Mouse (Mus musculus) kidney, postnatal 14 days (tissue): ENCODE measurements at regions not wholly inside any gene's neighbourhood (a gene's known extent, or its start where the extent isn't known, plus 50 kb on each side); places are given as distances from the start of the nearest gene placed in this dataset.

Source experiments
- DNase-seq: peaks from one replicate; pipeline ENCODE4 v3.0.0; 2022; ENCODE audit warnings: mixed read lengths

DNA sequence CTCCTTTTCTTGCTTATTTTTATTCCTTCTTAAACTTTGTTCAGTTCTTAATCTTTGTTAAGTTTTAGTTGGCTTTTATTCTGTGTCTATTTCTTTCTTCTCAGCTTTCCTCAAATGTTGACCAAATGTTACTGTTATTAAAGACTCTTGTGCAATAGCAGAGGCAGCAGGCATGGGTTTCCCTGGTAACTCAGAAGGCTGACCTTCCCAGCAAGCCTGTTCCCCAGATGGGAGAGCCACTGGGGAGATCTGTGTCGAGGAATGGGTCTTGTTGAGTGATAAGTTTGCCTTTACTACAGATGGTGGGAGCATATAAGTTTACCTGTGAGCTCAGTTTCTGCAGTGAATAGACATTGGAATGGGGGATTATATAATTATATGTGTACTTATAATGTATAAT, 237.2 kb downstream of the Plpp3 start:
- no peak for DNase-seq

DNA sequence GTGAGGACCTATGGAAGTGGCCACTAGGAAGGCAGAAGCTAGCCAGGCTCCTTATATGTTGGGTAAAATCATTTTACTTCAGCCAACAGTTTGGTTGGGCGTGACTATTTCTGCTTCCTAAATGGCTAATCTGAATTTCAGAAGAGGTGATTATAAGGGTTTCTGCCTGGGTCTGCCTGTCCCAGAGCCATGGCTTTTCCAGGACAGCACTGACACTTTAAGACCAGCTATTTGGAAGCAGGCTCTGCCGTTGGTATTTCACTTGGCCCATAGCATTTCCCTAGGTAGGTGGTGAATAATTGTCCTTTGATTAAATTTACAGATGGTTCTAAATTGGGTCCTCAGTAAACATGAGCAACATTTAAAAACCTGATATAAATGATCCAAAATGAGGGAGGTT, 240.3 kb downstream of the Plpp3 start:
- DNase-seq = no peak

DNA sequence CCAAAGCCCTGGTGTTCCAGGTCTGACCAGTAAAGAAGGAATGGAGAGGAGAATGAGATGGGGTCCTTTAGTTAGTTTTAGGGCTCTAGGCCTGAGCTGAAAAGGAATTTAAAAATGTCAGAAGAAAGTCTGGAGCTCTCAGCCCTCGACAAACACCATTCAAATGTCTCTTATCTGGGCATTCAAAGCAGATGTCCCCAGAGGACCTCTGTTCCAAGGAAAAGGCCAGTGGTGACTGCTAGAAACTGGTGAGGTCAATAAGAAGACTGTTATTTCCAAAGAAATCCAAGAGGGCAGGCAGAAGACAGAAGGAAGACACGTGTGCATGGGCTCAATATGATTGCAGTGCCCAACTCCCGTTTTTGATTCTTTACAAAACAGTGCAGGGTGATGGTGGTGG, 244.9 kb downstream of the Plpp3 start:
- DNase-seq = no peak

DNA sequence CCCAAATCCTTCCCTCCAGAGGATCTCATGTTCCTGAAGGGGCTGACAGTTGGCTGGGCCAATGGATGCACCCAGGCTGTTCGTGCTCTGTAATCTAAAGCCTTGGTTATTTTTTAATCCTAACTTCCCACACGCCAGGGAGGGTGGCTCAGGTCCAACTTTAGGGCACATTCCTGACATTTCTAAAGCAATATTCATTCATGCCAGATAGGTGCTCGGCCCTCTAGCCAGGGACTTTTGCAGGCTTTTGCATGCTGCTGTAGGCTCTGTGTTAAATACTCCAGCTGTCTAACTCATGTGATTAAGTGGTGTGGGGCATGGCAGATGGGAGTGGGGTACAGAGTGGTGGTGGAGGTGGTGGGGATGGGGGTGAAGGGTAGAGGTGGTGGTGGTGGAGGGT, 246.0 kb downstream of the Plpp3 start:
- peak; percentile 89 for DNase-seq

DNA sequence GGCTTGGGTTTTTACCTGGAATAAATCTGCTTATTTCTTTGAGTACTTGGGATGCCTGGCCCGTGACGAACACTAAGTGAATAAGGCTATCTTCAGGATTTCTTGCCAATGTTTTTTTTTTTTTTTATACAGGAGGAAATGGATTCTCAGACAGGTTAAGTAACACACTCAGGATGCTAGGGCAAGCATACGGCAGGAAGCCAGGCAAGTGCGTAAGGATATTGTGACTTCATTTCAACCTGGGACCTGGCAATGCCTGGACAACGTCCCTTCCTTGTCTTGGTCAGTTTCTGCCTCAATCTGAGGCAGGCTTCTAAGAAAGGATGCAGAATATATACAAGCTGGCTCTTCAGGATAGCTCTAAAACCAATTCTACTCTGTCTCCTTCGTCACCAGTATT, 246.5 kb downstream of the Plpp3 start:
- DNase-seq = peak; percentile 43

DNA sequence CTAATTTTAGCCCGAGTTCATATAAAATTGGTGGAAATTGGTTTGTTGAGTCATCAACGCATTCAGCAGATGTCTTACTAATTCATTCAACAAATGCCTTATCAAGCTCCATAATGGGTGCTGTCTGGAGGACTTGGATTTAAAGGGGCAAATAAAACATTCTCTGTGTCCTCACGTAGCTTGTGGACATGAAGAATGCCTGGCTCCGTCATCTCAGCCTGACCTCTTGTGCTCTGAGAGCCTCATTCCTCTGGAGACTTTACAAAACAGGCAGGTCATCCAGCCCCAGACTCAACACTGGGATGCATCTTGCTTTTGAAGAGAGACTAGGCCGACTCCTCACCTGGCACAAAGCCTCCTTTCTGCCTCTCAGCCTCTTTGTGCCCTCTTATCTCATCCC, 248.6 kb downstream of the Plpp3 start:
- DNase-seq = no peak

DNA sequence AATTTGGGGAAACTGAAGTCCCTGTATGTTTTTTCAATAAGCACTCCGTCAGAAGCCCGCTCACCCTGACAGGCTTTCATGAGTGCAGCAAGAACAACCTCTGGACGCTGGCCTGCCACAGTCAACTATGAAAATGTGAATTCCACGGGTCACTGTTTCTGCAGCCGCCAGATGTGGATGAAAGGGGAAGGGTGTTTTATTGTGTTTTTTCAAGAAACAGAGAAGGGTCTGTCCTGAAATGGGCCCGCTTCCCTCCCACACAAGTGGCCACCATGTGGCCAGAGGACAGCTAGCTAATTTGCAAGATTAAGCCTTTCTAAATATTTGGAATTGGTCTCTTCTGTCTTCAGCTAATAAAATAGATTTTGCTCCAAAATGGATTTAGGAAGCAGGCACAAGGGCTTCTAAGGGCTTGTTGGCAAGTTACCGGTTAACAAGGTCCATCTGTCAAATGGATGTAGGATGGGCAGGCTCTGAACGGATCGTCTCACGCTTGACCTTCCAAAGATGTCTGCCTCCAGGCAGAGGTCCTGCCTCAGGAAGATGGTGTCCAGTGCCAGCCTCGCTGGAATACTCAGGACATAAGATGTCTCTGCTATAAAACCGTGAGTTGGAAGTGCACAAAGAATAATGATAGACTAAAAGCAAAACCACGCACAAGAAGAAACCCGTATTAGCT, 249.8 kb downstream of the Plpp3 start:
- no peak for DNase-seq

DNA sequence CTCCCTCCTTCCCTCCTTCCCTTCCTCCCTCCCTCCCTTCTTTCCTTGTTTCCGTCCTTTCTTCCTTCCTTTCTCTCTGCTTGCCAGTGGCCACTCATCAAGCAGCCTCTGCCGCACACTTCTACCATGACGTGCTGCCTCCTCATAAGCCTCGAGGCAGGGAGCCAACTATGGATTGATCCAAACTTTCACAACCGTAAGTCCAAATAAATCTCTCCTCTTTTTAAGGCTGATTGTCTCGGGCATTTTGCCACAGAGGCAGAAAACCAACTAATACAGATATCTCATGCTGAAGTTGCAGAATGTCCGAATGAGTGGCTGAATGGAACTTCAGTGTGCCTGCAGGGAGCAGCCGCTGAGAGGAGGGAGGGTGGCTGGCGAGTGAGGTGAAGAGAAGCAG, 251.7 kb downstream of the Plpp3 start:
- no peak for DNase-seq

DNA sequence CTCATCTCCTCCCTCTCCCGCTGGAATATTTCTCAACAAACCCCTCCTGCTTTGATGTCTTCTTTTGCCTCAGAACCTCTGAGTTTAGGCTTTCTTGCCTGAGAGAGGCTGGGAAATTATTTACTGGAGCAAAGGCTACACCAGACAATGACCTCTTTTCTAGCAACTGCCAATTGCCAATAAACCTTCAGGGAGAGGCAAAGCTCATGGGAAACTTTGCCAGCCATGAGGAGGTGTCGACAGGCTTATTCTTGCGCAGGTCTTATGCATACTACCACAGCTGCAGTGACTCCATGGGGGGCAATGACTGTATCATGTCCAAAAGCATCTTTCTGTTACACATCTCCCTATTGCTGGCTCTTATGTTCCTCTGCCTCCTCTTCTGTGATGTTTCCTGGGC, 260.0 kb downstream of the Plpp3 start:
- no peak for DNase-seq

DNA sequence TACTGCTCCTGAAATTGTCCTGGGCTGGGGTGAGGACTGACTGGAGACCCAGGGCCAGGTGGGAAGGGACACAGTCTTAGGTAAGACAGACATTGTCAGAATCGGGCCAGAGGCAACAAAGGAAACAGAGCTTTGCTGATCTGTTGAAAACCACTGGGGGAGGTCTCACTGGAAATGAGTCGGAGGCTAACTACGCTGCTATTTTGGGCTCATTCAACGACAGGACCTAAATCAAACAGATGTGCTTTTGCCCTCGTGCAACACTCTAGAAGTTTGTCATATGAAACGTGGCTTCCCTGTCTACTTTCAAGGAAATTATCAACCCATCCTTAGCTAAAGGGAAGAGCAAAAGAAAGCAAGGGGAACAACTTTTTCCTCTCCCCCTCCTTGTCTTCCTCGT, 265.3 kb downstream of the Plpp3 start:
- DNase-seq = no peak

DNA sequence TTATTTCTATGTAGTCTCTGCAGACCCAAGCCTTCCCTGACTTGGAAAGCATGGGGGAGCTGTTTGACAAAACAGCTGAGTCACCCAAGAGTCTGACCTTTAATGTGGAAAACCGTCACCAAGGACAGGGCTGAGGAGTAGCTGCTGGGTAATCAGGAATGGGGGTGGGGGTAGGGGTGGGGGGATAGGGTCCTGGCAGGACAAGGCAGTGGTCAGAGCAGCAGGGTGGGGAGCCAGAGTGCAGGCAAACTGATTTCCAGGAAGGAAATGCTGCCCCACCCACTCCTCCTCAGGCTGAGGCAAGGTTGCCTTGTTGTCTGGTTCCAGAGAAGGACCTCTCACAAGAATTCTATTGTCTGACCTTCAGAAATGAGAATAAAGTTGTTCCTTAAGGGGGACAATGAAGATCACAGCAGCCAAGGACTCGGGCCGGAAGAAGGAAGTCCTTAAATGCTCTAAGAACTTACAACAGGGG, 266.6 kb downstream of the Plpp3 start:
- peak; percentile 51 for DNase-seq

DNA sequence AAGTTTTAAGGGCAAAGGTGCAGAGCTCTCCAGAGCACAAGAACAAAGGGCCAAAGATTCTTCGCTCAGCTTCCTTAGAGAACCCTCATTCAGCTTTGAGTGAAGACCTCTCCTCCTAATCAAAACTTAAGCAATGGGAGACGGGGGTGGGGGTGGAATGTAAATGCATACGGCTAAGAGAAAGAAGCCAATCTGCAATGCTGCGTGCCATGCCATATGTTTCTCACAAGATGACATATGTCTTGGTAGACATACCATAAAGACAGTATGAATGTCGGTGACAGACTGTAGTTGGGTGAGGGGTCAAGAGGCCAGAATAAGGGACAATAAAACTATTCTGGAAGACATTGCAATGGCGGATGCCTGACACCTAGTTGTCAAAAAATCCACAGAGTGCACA, 267.9 kb downstream of the Plpp3 start:
- no peak for DNase-seq

DNA sequence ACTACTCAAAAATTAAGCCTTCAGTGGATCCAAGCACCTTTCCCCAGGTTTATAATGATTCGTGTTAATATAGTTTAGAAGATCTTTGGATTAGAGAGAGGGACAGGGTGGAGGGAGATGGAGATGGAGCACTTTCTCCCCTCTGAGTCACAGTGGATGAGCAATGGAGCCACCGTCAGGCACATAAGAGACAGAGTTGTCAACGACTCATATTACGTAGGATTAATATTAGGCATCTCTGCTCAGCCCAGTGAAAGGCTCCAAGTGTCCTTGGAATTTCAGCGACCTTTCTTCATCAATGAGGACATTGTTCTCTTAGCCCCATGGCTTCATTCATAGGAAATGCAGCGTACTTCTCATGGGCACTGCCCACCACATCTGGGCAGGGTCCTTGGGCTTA, 270.4 kb downstream of the Plpp3 start:
- DNase-seq = no peak

DNA sequence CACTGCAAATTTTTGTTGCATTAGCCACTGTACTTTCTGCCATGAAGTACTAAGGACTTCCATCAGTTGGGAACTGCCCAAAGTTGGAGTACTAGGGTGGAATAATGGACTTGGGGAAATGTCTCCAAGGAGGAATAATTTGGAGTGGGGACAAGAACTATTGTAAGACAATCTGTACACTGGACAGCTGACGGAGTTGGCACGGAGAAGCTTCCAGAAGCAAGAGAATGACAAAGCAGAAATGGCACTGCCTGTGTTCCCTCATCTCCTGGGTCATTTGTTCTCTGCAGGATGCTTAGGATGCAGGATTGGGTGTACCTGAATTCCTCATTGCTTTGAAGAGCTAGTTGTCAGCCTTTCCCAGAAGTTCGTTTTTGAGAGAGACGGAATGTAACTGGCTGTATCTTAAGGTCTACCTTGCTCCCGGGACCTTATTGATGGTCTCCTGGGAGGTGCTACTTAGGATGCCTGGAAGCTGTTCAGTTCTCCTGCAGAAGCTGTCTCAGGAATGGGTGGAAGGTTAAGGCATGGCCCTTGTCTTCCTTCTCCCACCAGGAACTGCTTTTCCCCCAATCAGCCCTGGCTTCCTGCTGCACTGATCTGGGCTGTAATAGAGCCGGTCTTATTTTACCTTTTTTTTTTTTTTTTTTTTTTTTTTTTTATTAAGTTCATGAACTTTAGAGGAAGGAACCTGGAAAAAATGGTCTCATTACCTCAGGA, 272.4 kb downstream of the Plpp3 start:
- no peak for DNase-seq

DNA sequence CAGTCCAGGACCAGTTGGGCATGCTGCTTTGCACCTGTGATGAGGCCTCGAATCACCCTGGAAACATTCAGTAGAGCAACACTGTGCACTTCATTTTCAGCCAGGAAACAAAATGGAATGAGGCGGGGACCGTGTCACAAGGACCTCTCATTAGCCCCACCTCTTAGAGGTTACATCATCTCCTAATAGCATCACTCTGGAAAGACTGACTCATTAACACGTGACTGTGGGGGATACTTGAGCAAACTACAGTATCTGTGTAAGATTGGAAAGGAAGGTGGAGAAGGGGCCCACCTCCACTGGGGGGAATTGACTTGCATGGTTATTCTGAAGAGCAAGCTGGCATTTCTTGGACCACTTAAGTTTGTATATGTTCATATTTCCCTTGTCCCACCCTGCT, 275.3 kb downstream of the Plpp3 start:
- no peak for DNase-seq

DNA sequence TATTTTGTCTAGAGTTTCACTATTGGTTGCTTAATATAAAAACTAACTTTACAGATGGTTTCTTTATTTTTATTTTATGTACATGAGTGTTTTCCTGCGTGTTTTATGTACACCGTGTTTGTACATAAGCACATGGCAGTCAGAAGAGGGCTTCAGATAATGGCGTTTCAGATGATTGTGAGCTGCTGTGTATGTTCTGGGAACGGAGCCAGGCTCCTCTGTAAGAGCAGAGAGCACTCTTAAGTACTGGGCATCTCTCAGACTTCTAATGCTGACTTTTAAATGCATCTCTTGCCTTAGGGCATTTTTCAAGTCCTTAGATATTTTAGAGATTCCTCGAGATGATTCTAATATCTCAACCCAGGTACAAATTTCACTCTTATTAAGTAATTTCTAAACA, 280.0 kb downstream of the Plpp3 start:
- no peak for DNase-seq

DNA sequence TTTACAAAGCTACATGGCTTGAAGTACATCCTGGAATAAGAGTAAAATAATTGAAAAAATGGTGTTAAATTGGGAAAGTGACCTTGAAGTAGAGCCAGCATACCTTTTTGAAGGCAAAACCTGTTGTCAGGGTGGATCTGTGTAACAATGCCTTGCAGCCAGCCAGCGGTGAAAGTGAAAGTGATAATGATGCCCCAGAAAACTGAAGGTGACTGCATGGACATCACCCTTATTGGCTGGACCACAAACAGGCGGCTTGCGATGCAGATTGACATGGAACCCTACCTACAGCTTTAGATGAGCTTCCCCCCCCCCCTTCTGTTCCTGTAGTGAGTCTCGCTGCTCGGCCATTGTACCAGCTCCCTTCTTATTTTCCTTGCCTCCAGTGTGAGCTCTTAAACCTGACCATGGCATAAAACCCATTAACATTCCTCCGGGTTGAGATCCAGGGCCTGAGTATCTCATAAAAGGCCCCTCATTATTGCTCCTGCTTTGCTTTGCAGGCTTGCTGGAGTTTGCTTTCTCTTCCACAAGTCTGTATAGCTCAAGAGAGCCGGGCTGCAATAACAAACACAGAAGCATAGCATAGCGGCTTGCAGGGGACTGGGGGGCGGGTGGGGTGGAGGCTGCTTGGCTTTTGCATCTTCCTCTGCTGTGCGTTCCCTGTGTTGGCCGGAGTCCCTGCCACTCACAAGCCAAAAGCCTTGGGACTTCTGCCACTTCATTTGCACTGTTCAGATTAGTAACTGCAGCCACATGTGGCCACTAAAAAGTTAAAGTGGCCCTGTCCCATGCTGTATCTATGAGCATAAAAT, 292.1 kb downstream of the Plpp3 start:
- no peak for DNase-seq

DNA sequence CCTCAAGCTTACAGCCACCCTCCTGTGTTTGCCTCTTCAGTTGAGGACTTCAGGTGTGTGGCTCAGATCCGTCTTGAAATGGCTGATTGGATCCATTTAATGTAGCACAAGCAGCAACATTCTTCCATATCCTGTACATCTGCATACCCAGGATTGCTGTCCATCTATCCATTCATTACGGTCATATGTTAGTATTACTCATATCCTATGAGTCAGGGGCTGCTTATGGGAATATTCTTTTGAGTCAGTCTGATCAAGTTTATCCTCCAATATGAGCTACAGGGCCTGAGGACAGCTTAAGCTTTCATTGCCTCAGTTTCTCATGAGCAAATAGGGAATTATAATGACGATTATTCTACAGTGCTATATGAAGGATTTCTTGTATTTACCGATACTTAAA, 293.7 kb downstream of the Plpp3 start:
- no peak for DNase-seq

DNA sequence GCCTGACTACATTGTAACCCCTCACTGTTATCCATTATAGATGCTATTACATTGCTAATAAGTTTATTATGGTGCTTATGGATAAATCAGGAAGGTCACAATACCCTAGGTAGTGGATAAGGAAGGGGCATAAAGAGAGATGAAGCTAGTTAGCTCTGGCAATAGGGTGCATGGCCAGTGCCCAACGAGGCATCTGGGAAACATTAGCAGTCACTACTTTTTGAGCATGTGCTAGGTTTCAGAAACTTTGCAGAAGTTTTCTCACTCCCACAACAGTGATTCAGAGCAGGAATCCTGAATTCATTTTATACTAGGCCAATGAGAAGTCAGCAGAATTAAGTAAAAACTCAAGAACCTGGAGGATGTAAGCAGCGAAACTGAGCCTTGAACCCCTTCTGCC, 294.7 kb downstream of the Plpp3 start:
- DNase-seq = no peak

DNA sequence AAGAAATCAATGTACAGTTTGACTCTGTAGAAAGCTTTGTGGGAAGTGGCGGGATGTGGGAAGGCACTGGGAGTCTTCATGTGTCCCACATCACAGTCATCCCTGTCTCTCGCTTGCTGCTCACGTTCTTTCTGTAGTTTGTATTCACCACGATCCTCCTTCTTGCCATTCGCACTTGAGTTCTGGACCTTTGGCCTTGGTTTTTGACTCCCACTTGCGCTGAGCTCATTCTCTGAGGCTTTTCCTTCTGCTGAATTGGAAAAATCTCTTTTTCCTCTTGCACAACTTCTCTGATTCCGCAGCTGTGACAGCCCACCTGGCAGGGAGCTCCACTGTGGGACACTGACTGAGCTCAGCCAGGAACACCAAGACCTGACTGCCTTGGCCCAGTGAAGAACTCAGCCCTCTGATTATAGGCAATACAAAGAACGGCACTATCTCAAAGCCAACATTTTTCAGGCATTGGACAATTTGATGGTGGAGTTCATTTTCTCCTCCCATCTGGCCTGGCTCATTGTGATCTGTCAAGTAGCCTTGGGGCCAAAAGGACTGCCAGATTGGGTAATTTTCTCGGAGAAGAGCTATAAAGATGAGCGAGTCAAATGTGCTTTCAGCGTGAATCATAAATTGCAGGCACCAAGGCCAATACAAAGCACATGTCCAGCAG, 299.9 kb downstream of the Plpp3 start:
- peak; percentile 19 for DNase-seq

DNA sequence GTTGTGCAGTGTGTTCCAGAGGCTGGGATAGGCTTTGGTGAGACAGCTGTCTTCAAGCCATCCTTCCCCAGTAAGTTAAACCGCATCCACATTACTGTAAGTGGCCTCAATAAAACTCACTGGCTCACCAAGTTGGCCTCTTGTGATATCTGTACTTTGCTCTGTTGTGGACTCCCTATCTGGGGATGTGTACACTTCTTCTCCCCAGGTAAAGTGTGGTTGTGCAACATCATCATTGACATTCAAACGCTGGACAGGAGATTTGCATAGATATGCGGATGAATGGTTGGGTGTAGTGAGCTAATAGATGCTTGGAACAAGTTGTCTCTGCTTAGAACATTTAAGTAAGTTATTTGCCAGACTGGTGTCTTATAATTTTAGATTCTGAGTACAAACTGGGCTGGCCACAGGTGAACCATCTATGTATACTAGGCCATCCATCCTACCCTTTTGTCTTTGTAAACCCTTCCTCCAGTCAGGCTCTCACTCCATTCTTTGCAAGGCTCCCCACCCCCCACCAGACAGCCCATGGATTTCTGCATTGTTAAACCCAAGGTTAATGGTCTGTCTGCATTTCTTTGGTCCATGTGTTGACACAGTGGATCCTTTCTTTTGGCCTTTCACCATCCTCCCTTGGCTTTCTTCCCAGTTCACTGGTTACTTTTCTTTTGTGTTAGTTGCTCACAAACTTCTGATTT, 303.0 kb downstream of the Plpp3 start:
- no peak for DNase-seq

DNA sequence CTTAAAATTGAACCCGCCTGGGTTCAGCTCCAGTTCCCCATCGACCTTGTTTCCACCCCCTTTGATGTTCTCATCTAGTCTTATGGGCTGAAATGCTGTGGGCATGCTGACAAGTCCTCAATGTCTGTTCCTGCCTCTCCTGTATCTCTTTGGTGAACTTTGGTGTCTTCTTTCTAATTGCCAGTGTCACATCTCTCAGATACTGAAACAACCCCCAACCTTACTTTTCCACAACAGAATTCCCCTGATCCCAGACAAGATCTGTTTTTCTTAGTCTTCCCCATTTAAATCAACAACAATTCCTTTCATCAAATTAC, 303.5 kb downstream of the Plpp3 start:
- no peak for DNase-seq

DNA sequence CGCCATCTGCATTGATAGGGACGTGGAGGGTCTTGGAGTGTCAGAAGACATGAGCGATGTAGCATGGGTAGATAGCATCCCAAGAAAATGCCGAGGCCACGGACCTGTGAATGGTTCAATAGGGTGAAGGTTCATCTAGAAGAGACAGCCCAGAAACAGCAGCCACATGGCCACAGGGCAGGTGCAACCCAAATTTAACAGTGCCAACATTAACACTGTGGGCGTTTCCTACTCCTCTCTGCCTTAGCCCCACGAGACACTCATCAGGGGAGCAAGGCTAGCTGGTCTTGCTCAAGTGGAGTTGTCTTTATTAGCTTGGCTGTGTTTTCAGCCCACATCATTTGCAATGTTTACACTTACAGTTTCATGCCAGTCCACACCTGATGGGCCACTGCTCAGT, 310.7 kb downstream of the Plpp3 start:
- no peak for DNase-seq
